Mouse (Mus musculus) lung, postnatal 0 days (tissue): ENCODE measurements at regions not wholly inside any gene's neighbourhood (a gene's known extent, or its start where the extent isn't known, plus 50 kb on each side); places are given as distances from the start of the nearest gene placed in this dataset.

Source experiments
- ATAC-seq: fragments of 200-750 bp; cut with Nextera tagmentation; 2 replicates; pipeline ENCODE4 v1.8.0; 2017; ENCODE audit warnings: moderate library complexity
- DNase-seq: peaks from one replicate; pipeline ENCODE4 v3.0.0-alpha.2; 2016; ENCODE audit warnings: low spot score
- H3K27ac ChIP-seq: fragments of 300-500 bp; sonication (generic); 2 replicates; pipeline ENCODE4 v1.5.1; 2014; ENCODE audit warnings: antibody characterized with exemption, mild to moderate bottlenecking, low read length, mixed read lengths
- H3K27me3 ChIP-seq: fragments of 300-500 bp; sonication (generic); replicated peaks from 2 replicates; pipeline ENCODE4 v1.6.1; 2014; ENCODE audit warnings: low read length, mixed read lengths; ENCODE audit not compliant: insufficient read depth
- H3K36me3 ChIP-seq: fragments of 300-500 bp; sonication (generic); 2 replicates; pipeline ENCODE4 v1.6.1; 2014; ENCODE audit warnings: low read length, mixed read lengths; ENCODE audit not compliant: insufficient read depth
- H3K4me1 ChIP-seq: fragments of 300-500 bp; sonication (generic); 2 replicates; pipeline ENCODE4 v1.6.1; 2014; ENCODE audit warnings: antibody characterized with exemption, low read depth, low read length, mixed read lengths; ENCODE audit not compliant: insufficient read depth
- H3K4me2 ChIP-seq: fragments of 300-500 bp; sonication (generic); replicated peaks from 2 replicates; pipeline ENCODE4 v1.6.1; 2014; ENCODE audit warnings: low read depth, mild to moderate bottlenecking, low read length, moderate library complexity, mixed read lengths
- H3K4me3 ChIP-seq: fragments of 300-500 bp; sonication (generic); 2 replicates; pipeline ENCODE4 v1.5.1; 2014; ENCODE audit warnings: low read depth, low read length
- H3K9ac ChIP-seq: fragments of 300-500 bp; sonication (generic); replicated peaks from 2 replicates; pipeline ENCODE4 v1.6.1; 2014; ENCODE audit warnings: low read depth, mild to moderate bottlenecking
- H3K9me3 ChIP-seq: fragments of 300-500 bp; sonication (generic); 2 replicates; pipeline ENCODE4 v1.6.1; 2016; ENCODE audit warnings: low read length, mixed read lengths
- CTCF ChIP-seq: IDR thresholded peaks from 2 replicates; pipeline ENCODE4 v1.5.1; 2016; ENCODE audit warnings: antibody characterized with exemption, mild to moderate bottlenecking
- EP300 ChIP-seq: IDR thresholded peaks from 2 replicates; pipeline ENCODE4 v1.6.1; 2016; ENCODE audit warnings: antibody characterized with exemption, mild to moderate bottlenecking, control low read depth
- WGBS: fragments of 180-500 bp; shearing (Covaris S2); extraction: QIAGEN DNeasy Blood & Tissue Kit; methylation state at CpG from one replicate; pipeline ENCODE4 v1.1.7; 2014; 5-methylcytosine and 5-hydroxymethylcytosine counted together

DNA sequence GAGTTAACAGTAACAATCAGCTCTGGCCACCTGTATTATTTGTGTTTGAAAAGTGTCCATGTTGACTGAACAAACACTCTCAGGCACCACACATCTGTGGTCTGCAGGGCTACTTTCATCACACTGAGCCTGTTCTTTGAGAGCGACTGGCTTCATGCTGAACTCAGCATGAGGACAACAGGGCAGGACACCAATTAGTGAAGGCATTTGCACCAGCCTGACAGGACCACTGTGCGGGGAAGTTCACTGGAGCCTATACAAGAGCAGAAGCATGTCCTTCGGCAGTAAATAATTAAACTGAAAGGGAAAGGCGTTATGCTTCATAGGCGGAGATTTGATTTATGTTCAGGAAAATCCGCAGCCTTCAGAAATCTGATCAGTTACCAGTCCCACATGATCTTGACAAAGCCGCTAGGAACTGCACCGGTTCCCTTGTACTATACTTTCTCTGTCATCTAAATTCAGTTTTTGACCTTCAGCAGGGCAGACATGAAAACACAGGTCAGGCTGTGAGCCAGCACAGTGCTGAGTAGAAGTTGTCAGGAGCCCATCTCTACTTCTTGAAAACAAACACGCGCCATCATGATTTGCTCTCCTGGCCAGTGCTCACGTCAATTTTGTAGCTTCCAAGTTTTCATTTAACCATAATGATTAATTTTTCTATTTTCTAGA is 166.1 kb upstream of the Slc7a11 start:
- ATAC-seq = no peak
- TF ChIP-seq EP300 (no peak), CTCF (no peak)
- no peak overlapping the region for H3K4me3 ChIP-seq
- no peaks in the 10 kb centered on the region for H3K4me1 ChIP-seq
- H3K36me3 ChIP-seq = no peaks in the 10 kb centered on the region
- H3K9me3 ChIP-seq = no peaks in the 10 kb centered on the region
- H3K27ac ChIP-seq = no peak overlapping the region
- whole genome bisulfite sequencing = 58% methylated on average over 11 of the region's 11 CpGs
- DNase-seq = no peak
- no peaks in the 10 kb centered on the region for H3K27me3 ChIP-seq
- H3K9ac ChIP-seq = no peak overlapping the region
- no peak overlapping the region for H3K4me2 ChIP-seq

DNA sequence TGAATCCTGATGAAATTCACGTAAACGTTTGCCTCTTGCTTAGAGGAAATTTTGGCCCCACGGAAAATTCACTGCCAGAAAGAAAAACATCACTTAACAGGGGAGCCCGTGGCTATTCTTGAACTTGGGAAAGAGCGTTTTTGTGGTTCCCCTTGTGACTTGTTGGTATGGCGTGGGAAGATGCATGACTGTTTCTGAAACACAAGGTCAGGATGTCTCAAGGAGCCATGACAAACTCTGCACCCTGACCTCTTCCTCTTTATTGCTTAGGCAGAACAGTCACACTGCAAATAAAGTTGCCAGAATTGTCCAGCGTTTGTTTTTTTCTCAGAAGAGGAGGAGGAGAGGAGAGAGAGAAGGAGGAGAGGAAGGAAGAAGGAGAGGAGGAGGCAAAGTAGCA is 164.3 kb upstream of the Slc7a11 start:
- TF ChIP-seq EP300 = no peak
- no peak for TF ChIP-seq CTCF
- 36% methylated on average over 7 of the region's 7 CpGs for WGBS
- DNase-seq = peak; percentile 19

DNA sequence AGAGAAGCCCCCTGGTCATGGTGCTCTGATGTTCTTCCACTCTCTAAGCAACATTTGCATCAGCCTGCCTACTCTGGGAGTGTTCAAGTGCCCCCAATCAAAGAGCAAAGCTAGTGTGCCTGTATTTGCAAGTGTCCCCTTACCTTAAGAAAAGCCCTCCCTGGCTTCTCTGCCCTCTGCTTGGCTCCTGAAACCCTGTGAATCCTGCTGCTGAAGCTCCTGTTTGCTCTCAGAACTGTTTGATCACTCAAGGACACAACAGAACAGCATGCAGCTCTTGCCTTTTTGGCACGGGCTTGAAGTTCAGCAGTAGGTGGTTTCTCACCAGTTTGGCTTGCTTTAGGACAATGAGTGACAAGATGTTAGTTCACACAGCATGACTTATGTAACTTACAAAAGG is 163.6 kb upstream of the Slc7a11 start:
- no peak overlapping the region for H3K9ac ChIP-seq
- 17% methylated on average over 1 of the region's 1 CpGs for WGBS
- ATAC-seq (no peak), DNase-seq (no peak)
- H3K27ac ChIP-seq = no peak overlapping the region
- H3K9me3 ChIP-seq = no peaks in the 10 kb centered on the region
- H3K36me3 ChIP-seq = no peaks in the 10 kb centered on the region
- no peaks in the 10 kb centered on the region for H3K27me3 ChIP-seq
- H3K4me3 ChIP-seq = no peak overlapping the region
- no peaks in the 10 kb centered on the region for H3K4me1 ChIP-seq
- no peak for TF ChIP-seq CTCF
- TF ChIP-seq EP300 = no peak
- no peak overlapping the region for H3K4me2 ChIP-seq

More for the DNA sequence above, 164.3 kb upstream of the Slc7a11 start:
- ATAC-seq = no peak
- no peaks in the 10 kb centered on the region for H3K27me3 ChIP-seq
- no peaks in the 10 kb centered on the region for H3K36me3 ChIP-seq
- H3K9me3 ChIP-seq = no peaks in the 10 kb centered on the region
- no peak overlapping the region for H3K9ac ChIP-seq
- H3K4me2 ChIP-seq = no peak overlapping the region
- H3K4me1 ChIP-seq = no peaks in the 10 kb centered on the region
- H3K4me3 ChIP-seq = no peak overlapping the region
- no peak overlapping the region for H3K27ac ChIP-seq

DNA sequence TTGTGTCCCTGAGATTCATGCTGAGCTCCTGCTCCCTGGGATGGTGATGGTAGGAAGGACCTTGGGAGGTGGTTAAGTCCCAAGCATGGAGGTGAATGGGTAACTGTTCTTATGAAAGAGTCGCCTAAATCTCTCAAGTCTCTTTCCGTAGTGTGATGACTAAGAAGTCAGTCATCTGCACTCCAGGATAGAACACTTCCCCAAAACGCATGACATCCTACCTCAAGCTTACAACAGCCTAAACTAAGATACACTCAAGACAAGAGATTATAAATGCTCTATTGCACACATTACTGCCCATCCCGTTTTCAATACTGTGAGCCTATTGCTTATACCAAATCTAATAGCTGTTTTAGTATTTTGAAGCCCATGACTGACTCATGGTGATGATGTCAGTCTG is 162.3 kb upstream of the Slc7a11 start:
- Histone ChIP-seq H3K4me3 (no peak overlapping the region), H3K9me3 (no peaks in the 10 kb centered on the region), H3K9ac (no peak overlapping the region), H3K27ac (no peak overlapping the region), H3K4me2 (no peak overlapping the region), H3K4me1 (no peaks in the 10 kb centered on the region), H3K36me3 (no peaks in the 10 kb centered on the region), H3K27me3 (no peaks in the 10 kb centered on the region)
- DNase-seq (no peak), ATAC-seq (no peak)
- TF ChIP-seq EP300 (no peak), CTCF (no peak)
- WGBS = 82% methylated on average over 4 of the region's 4 CpGs

DNA sequence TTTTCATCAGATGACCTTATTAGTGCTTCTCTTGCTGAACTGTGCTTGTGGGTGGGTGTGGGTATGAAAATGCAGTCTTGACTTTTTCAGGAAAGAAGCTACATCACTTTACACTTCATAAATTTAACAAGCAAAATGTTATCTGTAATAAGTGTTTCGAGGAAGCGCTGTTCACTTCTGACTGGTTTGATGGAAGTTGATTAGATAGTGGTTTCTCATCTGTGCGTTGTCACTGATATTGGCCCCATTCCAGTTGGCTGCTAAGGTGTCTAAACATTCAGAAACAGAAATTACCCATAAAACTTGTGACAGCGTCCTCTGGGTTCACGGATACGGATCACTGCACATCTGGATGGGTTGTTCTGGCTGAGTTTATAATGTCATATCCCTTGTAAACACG is 159.8 kb upstream of the Slc7a11 start:
- no peak for DNase-seq
- H3K4me1 ChIP-seq = no peaks in the 10 kb centered on the region
- no peak for ATAC-seq
- H3K4me2 ChIP-seq = no peak overlapping the region
- no peak for TF ChIP-seq CTCF
- no peak for TF ChIP-seq EP300
- no peaks in the 10 kb centered on the region for H3K36me3 ChIP-seq
- no peak overlapping the region for H3K27ac ChIP-seq
- no peak overlapping the region for H3K9ac ChIP-seq
- 43% methylated on average over 7 of the region's 7 CpGs for WGBS
- H3K4me3 ChIP-seq = no peak overlapping the region
- no peaks in the 10 kb centered on the region for H3K9me3 ChIP-seq
- H3K27me3 ChIP-seq = no peaks in the 10 kb centered on the region

DNA sequence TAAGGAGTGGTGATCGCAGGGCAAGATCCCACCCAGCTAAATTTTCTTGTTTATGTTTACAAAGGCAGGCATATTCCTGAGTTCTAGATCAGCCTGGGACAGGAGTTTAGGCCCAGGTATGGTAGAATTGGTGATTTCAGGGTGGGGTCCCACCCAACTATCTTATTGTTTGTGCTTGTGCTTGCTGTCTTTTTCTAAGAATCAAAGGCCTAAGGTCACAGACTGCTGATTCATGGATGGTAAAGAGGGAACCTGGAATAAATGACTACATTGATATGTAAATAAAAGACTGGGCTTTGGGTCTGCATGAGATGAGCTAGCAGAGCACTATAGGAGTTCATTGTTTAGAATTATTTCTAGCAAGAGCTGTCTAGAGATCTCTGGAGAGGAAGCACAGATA is 152.3 kb upstream of the Slc7a11 start:
- Histone ChIP-seq H3K27me3 (no peaks in the 10 kb centered on the region), H3K9me3 (no peaks in the 10 kb centered on the region), H3K27ac (no peak overlapping the region), H3K36me3 (no peaks in the 10 kb centered on the region), H3K4me1 (no peaks in the 10 kb centered on the region), H3K4me2 (no peak overlapping the region), H3K9ac (no peak overlapping the region), H3K4me3 (no peak overlapping the region)
- ATAC-seq (no peak), DNase-seq (no peak)
- TF ChIP-seq CTCF = no peak
- TF ChIP-seq EP300 = no peak
- WGBS = 90% methylated on average over 1 of the region's 1 CpGs

DNA sequence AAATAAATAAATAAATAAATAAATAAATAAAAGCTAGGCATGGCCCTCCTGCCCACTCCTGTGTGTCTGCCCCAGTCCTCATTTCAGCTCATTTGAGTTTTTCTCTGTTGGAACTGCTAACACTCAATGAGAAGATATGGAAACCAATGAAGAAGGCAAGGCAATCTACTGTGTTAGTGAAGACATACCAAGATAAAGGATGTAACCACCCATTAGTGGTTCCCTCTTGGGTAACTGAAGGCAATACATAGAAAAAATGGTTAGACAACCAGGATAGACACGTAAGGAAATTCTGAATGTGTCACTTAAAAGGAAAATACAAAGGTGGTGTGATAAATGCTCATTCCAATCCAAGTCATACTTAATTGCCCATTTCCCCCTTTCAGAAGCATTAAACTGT is 140.9 kb upstream of the Slc7a11 start:
- Histone ChIP-seq H3K4me1 (no peaks in the 10 kb centered on the region), H3K36me3 (no peaks in the 10 kb centered on the region), H3K27ac (no peak overlapping the region), H3K4me2 (no peak overlapping the region), H3K9me3 (no peaks in the 10 kb centered on the region), H3K4me3 (no peak overlapping the region), H3K27me3 (no peaks in the 10 kb centered on the region), H3K9ac (no peak overlapping the region)
- 86% methylated on average over 1 of the region's 1 CpGs for WGBS
- DNase-seq = no peak
- no peak for ATAC-seq
- TF ChIP-seq EP300 (no peak), CTCF (no peak)
